Mouse (Mus musculus): ENCODE data around the gene B4galnt1. TPM values are rescaled to one million over a fixed set of nuclear protein-coding genes. Genes with fewer than 3 reads are reported as not detected.

Gene B4galnt1
- polyA plus RNA-seq, 1 experiment from 2014 or later = 7.8 TPM

GRCm38 (mm10) chr10:127177719-127178118 lies 12.7 kb downstream of the B4galnt1 start:
- H3K9ac ChIP-seq (ENCODE audit: low read length) = no peak overlapping the region
- H3K9me3 ChIP-seq (ENCODE audit: control insufficient read depth, low read length) = no peaks in the 10 kb centered on the region
- ATAC-seq (replicated peaks; ENCODE audit: low FRiP score) = peak; percentile 69
- no peaks in the 10 kb centered on the region for H3K36me3 ChIP-seq (ENCODE audit: control insufficient read depth, insufficient read depth, low read length)
- peak overlapping the region; percentile 49 for H3K4me2 ChIP-seq (ENCODE audit: low read depth, low read length, severe bottlenecking)
- H3K27me3 ChIP-seq (ENCODE audit: control insufficient read depth, insufficient read depth, low read length) = peaks cover 43% of the 10 kb centered on the region
- H3K27ac ChIP-seq (ENCODE audit: low read depth, low read length) = no peak overlapping the region
- WGBS = under 1% methylated on average over 23 of the region's 23 CpGs
- peak overlapping the region; percentile 15 for H3K4me3 ChIP-seq (ENCODE audit: low read depth, low read length)
- H3K4me1 ChIP-seq (replicated peaks; ENCODE audit: control insufficient read depth, insufficient read depth, low read length) = peaks cover 20% of the 10 kb centered on the region
- peak; percentile 92 for DNase-seq (ENCODE audit: low spot score)

GRCm38 (mm10) chr10:127178286-127179027 lies 13.4 kb downstream of the B4galnt1 start:
- 4% methylated on average over 41 of the region's 41 CpGs for WGBS

DNA sequence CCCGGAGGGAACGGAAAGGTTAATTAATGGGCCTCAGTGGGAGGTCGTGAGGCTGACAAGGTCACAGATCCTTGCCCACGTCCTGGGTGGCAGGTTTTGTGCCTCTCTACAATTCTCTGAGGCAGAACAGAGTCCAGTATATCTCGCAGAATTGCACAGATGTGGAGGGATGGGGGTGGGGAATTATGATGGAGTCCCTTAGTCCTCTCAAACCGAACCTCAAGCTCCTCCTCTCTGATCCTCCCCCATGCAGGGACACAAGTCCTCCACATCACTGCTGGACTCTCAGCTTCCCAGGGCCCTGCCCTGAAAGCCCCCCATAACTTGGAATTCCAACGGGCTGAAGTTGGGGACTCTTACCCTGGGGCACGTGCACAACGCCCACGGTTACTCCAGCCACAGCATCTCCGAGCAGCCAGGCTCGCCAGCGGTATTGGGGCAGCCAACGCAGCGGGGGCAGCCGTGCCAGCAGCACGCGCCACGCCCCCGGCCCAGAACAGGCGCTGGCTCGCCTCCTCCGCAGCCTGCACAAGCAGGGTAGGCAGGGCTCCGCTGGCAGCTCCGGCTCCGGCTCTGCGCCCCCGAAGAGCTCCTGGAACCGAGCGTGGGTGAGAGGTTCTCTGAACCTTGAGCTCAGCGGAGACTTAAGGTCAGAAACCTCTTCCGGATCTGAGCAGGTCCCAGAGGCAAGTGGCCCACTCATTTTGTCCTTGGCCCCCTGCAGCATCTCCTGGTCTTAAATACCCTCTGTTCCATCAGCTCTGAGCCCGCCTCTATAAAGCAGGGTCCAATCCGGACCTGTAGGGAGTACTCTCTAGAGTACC lies 15.1 kb downstream of the B4galnt1 start, which contains the start of gene Slc26a10:
Gene Slc26a10 (minus strand): TSS at position 775 of the 824 bp plus-strand sequence.
- H3K27ac ChIP-seq (ENCODE audit: low read depth, low read length) = no peak within 1 kb of the TSS
- no peaks in the 10 kb centered on the region for H3K36me3 ChIP-seq (ENCODE audit: control insufficient read depth, insufficient read depth, low read length)
- H3K9ac ChIP-seq (ENCODE audit: low read length) = no peak within 1 kb of the TSS
- no peaks in the 10 kb centered on the region for H3K9me3 ChIP-seq (ENCODE audit: control insufficient read depth, low read length)
- H3K4me3 ChIP-seq (ENCODE audit: low read depth, low read length) = peak within 1 kb of the TSS; percentile 10; the same call in 1 of the 2 replicates
- ATAC-seq (replicated peaks; ENCODE audit: low FRiP score) = no peak
- peaks cover 20% of the 10 kb centered on the region for H3K4me1 ChIP-seq (replicated peaks; ENCODE audit: control insufficient read depth, insufficient read depth, low read length)
- WGBS = 1% methylated on average over 34 of the region's 34 CpGs
- H3K4me2 ChIP-seq (ENCODE audit: low read depth, low read length, severe bottlenecking) = peak within 1 kb of the TSS; percentile 38; the same call in 1 of the 2 replicates
- H3K27me3 ChIP-seq (ENCODE audit: control insufficient read depth, insufficient read depth, low read length) = peaks cover 43% of the 10 kb centered on the region
- DNase-seq (ENCODE audit: low spot score) = peak; percentile 74

More at GRCm38 (mm10) chr10:127178286-127179027, 13.4 kb downstream of the B4galnt1 start:
- H3K27me3 ChIP-seq (ENCODE audit: control insufficient read depth, insufficient read depth, low read length) = peaks cover 43% of the 10 kb centered on the region
- no peak overlapping the region for H3K9ac ChIP-seq (ENCODE audit: low read length)
- no peak overlapping the region for H3K27ac ChIP-seq (ENCODE audit: low read depth, low read length)
- peak overlapping the region; percentile 15 for H3K4me3 ChIP-seq (ENCODE audit: low read depth, low read length)
- H3K36me3 ChIP-seq (ENCODE audit: control insufficient read depth, insufficient read depth, low read length) = no peaks in the 10 kb centered on the region
- peaks cover 20% of the 10 kb centered on the region for H3K4me1 ChIP-seq (replicated peaks; ENCODE audit: control insufficient read depth, insufficient read depth, low read length)
- peak; percentile 61 for DNase-seq (ENCODE audit: low spot score)
- H3K9me3 ChIP-seq (ENCODE audit: control insufficient read depth, low read length) = no peaks in the 10 kb centered on the region
- no peak for ATAC-seq (replicated peaks; ENCODE audit: low FRiP score)
- peak overlapping the region; percentile 49 for H3K4me2 ChIP-seq (ENCODE audit: low read depth, low read length, severe bottlenecking)

DNA sequence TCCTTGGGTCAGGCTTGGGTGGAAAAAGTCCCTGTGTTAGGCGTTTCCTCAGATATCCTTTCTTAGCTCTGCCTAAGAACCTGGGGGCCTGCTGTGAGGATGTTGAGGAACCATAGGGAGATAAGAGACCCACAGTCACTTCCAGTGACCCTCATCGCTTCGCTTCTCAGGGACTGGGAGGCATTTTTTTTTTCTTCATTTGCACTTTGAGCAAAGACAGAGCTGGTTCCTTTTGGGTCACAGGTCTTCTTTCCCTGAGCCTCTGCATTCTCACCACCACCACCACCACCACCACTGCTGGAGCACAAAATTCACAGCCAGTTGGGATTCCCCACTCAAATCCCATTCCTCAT lies 15.6 kb downstream of the B4galnt1 start:
- Histone ChIP-seq H3K4me2 (ENCODE audit: low read depth, low read length, severe bottlenecking) (no peak overlapping the region), H3K4me3 (ENCODE audit: low read depth, low read length) (no peak overlapping the region), H3K4me1 (replicated peaks; ENCODE audit: control insufficient read depth, insufficient read depth, low read length) (peaks cover 20% of the 10 kb centered on the region), H3K9me3 (ENCODE audit: control insufficient read depth, low read length) (no peaks in the 10 kb centered on the region), H3K36me3 (ENCODE audit: control insufficient read depth, insufficient read depth, low read length) (no peaks in the 10 kb centered on the region), H3K27me3 (ENCODE audit: control insufficient read depth, insufficient read depth, low read length) (peaks cover 43% of the 10 kb centered on the region), H3K9ac (ENCODE audit: low read length) (no peak overlapping the region), H3K27ac (ENCODE audit: low read depth, low read length) (no peak overlapping the region)
- 15% methylated on average over 3 of the region's 3 CpGs for WGBS
- ATAC-seq (replicated peaks; ENCODE audit: low FRiP score) (no peak), DNase-seq (ENCODE audit: low spot score) (peak; percentile 44)

- Histone ChIP-seq H3K4me3 (ENCODE audit: low read depth, low read length) (no peak overlapping the region), H3K27me3 (ENCODE audit: control insufficient read depth, insufficient read depth, low read length) (peaks cover 43% of the 10 kb centered on the region), H3K4me2 (ENCODE audit: low read depth, low read length, severe bottlenecking) (no peak overlapping the region), H3K9me3 (ENCODE audit: control insufficient read depth, low read length) (no peaks in the 10 kb centered on the region), H3K4me1 (replicated peaks; ENCODE audit: control insufficient read depth, insufficient read depth, low read length) (peaks cover 20% of the 10 kb centered on the region), H3K9ac (ENCODE audit: low read length) (no peak overlapping the region), H3K36me3 (ENCODE audit: control insufficient read depth, insufficient read depth, low read length) (peaks cover 1% of the 10 kb centered on the region; the same call in 1 of the 2 replicates), H3K27ac (ENCODE audit: low read depth, low read length) (no peak overlapping the region)
- 70% methylated on average over 6 of the region's 6 CpGs for WGBS
- DNase-seq (ENCODE audit: low spot score) = no peak
- no peak for ATAC-seq (replicated peaks; ENCODE audit: low FRiP score)
These were observed 16.5 kb downstream of the B4galnt1 start for GRCm38 (mm10) chr10:127181566-127181965.

- H3K27ac ChIP-seq (ENCODE audit: low read depth, low read length) = no peak overlapping the region
- peaks cover 20% of the 10 kb centered on the region for H3K4me1 ChIP-seq (replicated peaks; ENCODE audit: control insufficient read depth, insufficient read depth, low read length)
- 87% methylated on average over 4 of the region's 4 CpGs for WGBS
- peaks cover 36% of the 10 kb centered on the region for H3K27me3 ChIP-seq (ENCODE audit: control insufficient read depth, insufficient read depth, low read length)
- no peak overlapping the region for H3K4me2 ChIP-seq (ENCODE audit: low read depth, low read length, severe bottlenecking)
- no peaks in the 10 kb centered on the region for H3K9me3 ChIP-seq (ENCODE audit: control insufficient read depth, low read length)
- no peak overlapping the region for H3K4me3 ChIP-seq (ENCODE audit: low read depth, low read length)
- ATAC-seq (replicated peaks; ENCODE audit: low FRiP score) (no peak), DNase-seq (ENCODE audit: low spot score) (peak; percentile 44)
- H3K9ac ChIP-seq (ENCODE audit: low read length) = no peak overlapping the region
- H3K36me3 ChIP-seq (ENCODE audit: control insufficient read depth, insufficient read depth, low read length) = peaks cover 6% of the 10 kb centered on the region; the same call in 1 of the 2 replicates
These were observed 17.6 kb downstream of the B4galnt1 start for GRCm38 (mm10) chr10:127182624-127183023.

- Histone ChIP-seq H3K27me3 (ENCODE audit: control insufficient read depth, insufficient read depth, low read length) (peaks cover 25% of the 10 kb centered on the region), H3K4me2 (ENCODE audit: low read depth, low read length, severe bottlenecking) (0 out of 2 replicates have a peak overlapping the region, but pooled peaks have one; percentile 0), H3K9ac (ENCODE audit: low read length) (no peak overlapping the region), H3K4me1 (replicated peaks; ENCODE audit: control insufficient read depth, insufficient read depth, low read length) (peaks cover 10% of the 10 kb centered on the region), H3K4me3 (ENCODE audit: low read depth, low read length) (no peak overlapping the region), H3K9me3 (ENCODE audit: control insufficient read depth, low read length) (no peaks in the 10 kb centered on the region), H3K36me3 (ENCODE audit: control insufficient read depth, insufficient read depth, low read length) (peaks cover 6% of the 10 kb centered on the region; the same call in 1 of the 2 replicates), H3K27ac (ENCODE audit: low read depth, low read length) (no peak overlapping the region)
- peak; percentile 68 for DNase-seq (ENCODE audit: low spot score)
- 8% methylated on average over 20 of the region's 20 CpGs for WGBS
- ATAC-seq (replicated peaks; ENCODE audit: low FRiP score) = no peak
These were observed 18.7 kb downstream of the B4galnt1 start for GRCm38 (mm10) chr10:127183759-127184158.

- H3K9me3 ChIP-seq (ENCODE audit: control insufficient read depth, low read length) = no peaks in the 10 kb centered on the region
- peaks cover 6% of the 10 kb centered on the region; the same call in 1 of the 2 replicates for H3K36me3 ChIP-seq (ENCODE audit: control insufficient read depth, insufficient read depth, low read length)
- no peak overlapping the region for H3K27ac ChIP-seq (ENCODE audit: low read depth, low read length)
- H3K4me3 ChIP-seq (ENCODE audit: low read depth, low read length) = no peak overlapping the region
- H3K9ac ChIP-seq (ENCODE audit: low read length) = no peak overlapping the region
- peaks cover 9% of the 10 kb centered on the region for H3K4me1 ChIP-seq (replicated peaks; ENCODE audit: control insufficient read depth, insufficient read depth, low read length)
- DNase-seq (ENCODE audit: low spot score) (peak; percentile 47), ATAC-seq (replicated peaks; ENCODE audit: low FRiP score) (no peak)
- 66% methylated on average over 9 of the region's 9 CpGs for WGBS
- H3K4me2 ChIP-seq (ENCODE audit: low read depth, low read length, severe bottlenecking) = no peak overlapping the region
- H3K27me3 ChIP-seq (ENCODE audit: control insufficient read depth, insufficient read depth, low read length) = peaks cover 12% of the 10 kb centered on the region
These were observed 20.1 kb downstream of the B4galnt1 start for GRCm38 (mm10) chr10:127185101-127185500.

Data from forebrain, embryonic 11.5 days (tissue).